Mouse (Mus musculus) lung, postnatal 10 days (tissue): ENCODE data around the gene Zmynd12.

Experiments used
- DNase-seq: peaks from one replicate; pipeline ENCODE4 v3.0.0; 2021

Gene Zmynd12

GRCm38 (mm10) chr4:119422294-119422964 is at the start of gene Zmynd12, which contains the start of gene Ppcs:
Gene Zmynd12 (plus strand): TSS chr4:119422814.
Gene Ppcs (minus strand): TSS chr4:119422420.
- DNase-seq = peak; percentile 95

GRCm38 (mm10) chr4:119381471-119382190 is 41.0 kb upstream of the Zmynd12 start:
- DNase-seq = no peak

- DNase-seq = no peak
Measured at GRCm38 (mm10) chr4:119389184-119389583, 33.4 kb upstream of the Zmynd12 start.

GRCm38 (mm10) chr4:119390369-119390768 is 32.2 kb upstream of the Zmynd12 start:
- no peak for DNase-seq

GRCm38 (mm10) chr4:119398751-119399150 is 23.9 kb upstream of the Zmynd12 start:
- no peak for DNase-seq

GRCm38 (mm10) chr4:119400896-119401295 is 21.7 kb upstream of the Zmynd12 start:
- DNase-seq = no peak

GRCm38 (mm10) chr4:119403431-119403830 is 19.2 kb upstream of the Zmynd12 start:
- DNase-seq = no peak

- DNase-seq = no peak
Measured at GRCm38 (mm10) chr4:119411877-119412650, 10.6 kb upstream of the Zmynd12 start.

GRCm38 (mm10) chr4:119412791-119413190 is 9.8 kb upstream of the Zmynd12 start:
- DNase-seq = peak; percentile 64

GRCm38 (mm10) chr4:119415072-119415753 is 7.4 kb upstream of the Zmynd12 start, which contains the start of gene Ccdc30:
Gene Ccdc30 (minus strand): TSS chr4:119415521.
- DNase-seq = peak; percentile 95

- no peak for DNase-seq
Measured at GRCm38 (mm10) chr4:119417270-119417669, 5.3 kb upstream of the Zmynd12 start.

- DNase-seq = no peak
Measured at GRCm38 (mm10) chr4:119417894-119418293, 4.7 kb upstream of the Zmynd12 start.

GRCm38 (mm10) chr4:119421191-119421590 is 1.4 kb upstream of the Zmynd12 start:
- no peak for DNase-seq

- DNase-seq = peak; percentile 45
Measured at GRCm38 (mm10) chr4:119421921-119422293, 707 bp upstream of the Zmynd12 start.

GRCm38 (mm10) chr4:119425077-119425476 is 2.5 kb downstream of the Zmynd12 start:
- DNase-seq = no peak

GRCm38 (mm10) chr4:119425601-119426000 is 3.0 kb downstream of the Zmynd12 start:
- DNase-seq = no peak

- no peak for DNase-seq
Measured at GRCm38 (mm10) chr4:119427680-119428079, 5.1 kb downstream of the Zmynd12 start.

- peak; percentile 60 for DNase-seq
Measured at GRCm38 (mm10) chr4:119430678-119431077, 8.1 kb downstream of the Zmynd12 start.

GRCm38 (mm10) chr4:119437936-119438335 is 15.3 kb downstream of the Zmynd12 start:
- DNase-seq = no peak

- DNase-seq = no peak
Measured at GRCm38 (mm10) chr4:119441836-119442235, 19.2 kb downstream of the Zmynd12 start.

- no peak for DNase-seq
Measured at GRCm38 (mm10) chr4:119442539-119442938, 19.9 kb downstream of the Zmynd12 start.

- no peak for DNase-seq
Measured at GRCm38 (mm10) chr4:119447261-119447660, 24.6 kb downstream of the Zmynd12 start.

- no peak for DNase-seq
Measured at GRCm38 (mm10) chr4:119447786-119448185, 25.2 kb downstream of the Zmynd12 start.
